Mouse (Mus musculus): ENCODE data around the gene 2200002D01Rik. TPM values are rescaled to one million over a fixed set of nuclear protein-coding genes. Genes with fewer than 3 reads are reported as not detected.
"Not testable (repeated sequence)": the region's sequence is repeated elsewhere in the genome, so short reads cannot be mapped to it uniquely, and the experiment has no call there.

2200002D01Rik gene
- polyA plus RNA-seq, 1 experiment = not detected

- H3K4me1 ChIP-seq (ENCODE audit: control insufficient read depth, insufficient read depth, low read length) = peaks cover 43% of the 10 kb centered on the region
- H3K4me3 ChIP-seq (ENCODE audit: insufficient read depth, low read length) = no peak overlapping the region
- TF ChIP-seq CTCF (IDR thresholded peaks at IDR 0.05; ENCODE audit: low read depth, low read length) = no peak
- TF ChIP-seq POLR2A (IDR thresholded peaks at IDR 0.05; ENCODE audit: borderline replicate concordance, low read depth, low read length) = no peak
Measured at GRCm38 (mm10) chr7:29230560-29230959, 17.7 kb downstream of the 2200002D01Rik start.

GRCm38 (mm10) chr7:29228202-29228601, 20.1 kb downstream of the 2200002D01Rik start:
- no peak for TF ChIP-seq POLR2A (IDR thresholded peaks at IDR 0.05; ENCODE audit: borderline replicate concordance, low read depth, low read length)
- TF ChIP-seq CTCF (IDR thresholded peaks at IDR 0.05; ENCODE audit: low read depth, low read length) = no peak
- peak overlapping the region; percentile 77 for H3K27ac ChIP-seq (ENCODE audit: insufficient read depth, low read depth, low read length)
- H3K4me3 ChIP-seq (ENCODE audit: insufficient read depth, low read length) = no peak overlapping the region
- peaks cover 35% of the 10 kb centered on the region for H3K4me1 ChIP-seq (ENCODE audit: control insufficient read depth, insufficient read depth, low read length)

More at GRCm38 (mm10) chr7:29230560-29230959, 17.7 kb downstream of the 2200002D01Rik start:
- H3K27ac ChIP-seq (ENCODE audit: insufficient read depth, low read depth, low read length) = no peak overlapping the region

- Histone ChIP-seq H3K4me1 (ENCODE audit: control insufficient read depth, insufficient read depth, low read length) (peaks cover 25% of the 10 kb centered on the region), H3K27ac (ENCODE audit: insufficient read depth, low read depth, low read length) (no peak overlapping the region), H3K4me3 (ENCODE audit: insufficient read depth, low read length) (no peak overlapping the region)
- no peak for TF ChIP-seq POLR2A (IDR thresholded peaks at IDR 0.05; ENCODE audit: borderline replicate concordance, low read depth, low read length)
- TF ChIP-seq CTCF (IDR thresholded peaks at IDR 0.05; ENCODE audit: low read depth, low read length) = no peak
Measured at GRCm38 (mm10) chr7:29225520-29225919, 22.7 kb downstream of the 2200002D01Rik start.

- Histone ChIP-seq H3K4me1 (ENCODE audit: control insufficient read depth, insufficient read depth, low read length) (peaks cover 22% of the 10 kb centered on the region), H3K27ac (ENCODE audit: insufficient read depth, low read depth, low read length) (no peak overlapping the region), H3K4me3 (ENCODE audit: insufficient read depth, low read length) (no peak overlapping the region)
- TF ChIP-seq POLR2A (IDR thresholded peaks at IDR 0.05; ENCODE audit: borderline replicate concordance, low read depth, low read length) = no peak
Measured at GRCm38 (mm10) chr7:29224756-29225394, 23.4 kb downstream of the 2200002D01Rik start.

- TF ChIP-seq CTCF (IDR thresholded peaks at IDR 0.05; ENCODE audit: low read depth, low read length) (no peak), POLR2A (IDR thresholded peaks at IDR 0.05; ENCODE audit: borderline replicate concordance, low read depth, low read length) (no peak)
- H3K4me3 ChIP-seq (ENCODE audit: insufficient read depth, low read length) = no peak overlapping the region
- H3K27ac ChIP-seq (ENCODE audit: insufficient read depth, low read depth, low read length) = no peak overlapping the region
- peaks cover 4% of the 10 kb centered on the region; the same call in 1 of the 2 replicates for H3K4me1 ChIP-seq (ENCODE audit: control insufficient read depth, insufficient read depth, low read length)
Measured at GRCm38 (mm10) chr7:29214846-29215245, 33.4 kb downstream of the 2200002D01Rik start.

- H3K4me1 ChIP-seq (ENCODE audit: control insufficient read depth, insufficient read depth, low read length) = peaks cover 6% of the 10 kb centered on the region; the same call in 1 of the 2 replicates
- H3K4me3 ChIP-seq (ENCODE audit: insufficient read depth, low read length) = no peak overlapping the region
- TF ChIP-seq POLR2A (IDR thresholded peaks at IDR 0.05; ENCODE audit: borderline replicate concordance, low read depth, low read length) (no peak), CTCF (IDR thresholded peaks at IDR 0.05; ENCODE audit: low read depth, low read length) (no peak)
- no peak overlapping the region for H3K27ac ChIP-seq (ENCODE audit: insufficient read depth, low read depth, low read length)
Measured at GRCm38 (mm10) chr7:29214236-29214635, 34.0 kb downstream of the 2200002D01Rik start.

- Histone ChIP-seq H3K4me3 (ENCODE audit: insufficient read depth, low read length) (no peak within 1 kb of the TSS), H3K27ac (ENCODE audit: insufficient read depth, low read depth, low read length) (no peak within 1 kb of the TSS), H3K4me1 (ENCODE audit: control insufficient read depth, insufficient read depth, low read length) (peaks cover 6% of the 10 kb centered on the region; the same call in 1 of the 2 replicates)
- TF ChIP-seq POLR2A (IDR thresholded peaks at IDR 0.05; ENCODE audit: borderline replicate concordance, low read depth, low read length) (no peak), CTCF (IDR thresholded peaks at IDR 0.05; ENCODE audit: low read depth, low read length) (no peak)
Measured at GRCm38 (mm10) chr7:29213675-29214082, 34.6 kb downstream of the 2200002D01Rik start, which contains the start of gene Catsperg1. Catsperg1 (minus strand) TSS chr7:29214035.

GRCm38 (mm10) chr7:29212775-29213560, 35.3 kb downstream of the 2200002D01Rik start:
- H3K27ac ChIP-seq (ENCODE audit: insufficient read depth, low read depth, low read length); H3K4me1 ChIP-seq (ENCODE audit: control insufficient read depth, insufficient read depth, low read length); H3K4me3 ChIP-seq (ENCODE audit: insufficient read depth, low read length): not testable (repeated sequence)

- H3K4me3 ChIP-seq (ENCODE audit: insufficient read depth, low read length) = peak overlapping the region; percentile 48
- TF ChIP-seq CTCF (IDR thresholded peaks at IDR 0.05; ENCODE audit: low read depth, low read length) (no peak), POLR2A (IDR thresholded peaks at IDR 0.05; ENCODE audit: borderline replicate concordance, low read depth, low read length) (no peak)
Measured at GRCm38 (mm10) chr7:29212199-29212765, 36.0 kb downstream of the 2200002D01Rik start.

More at GRCm38 (mm10) chr7:29212199-29212765, 36.0 kb downstream of the 2200002D01Rik start:
- peaks cover 6% of the 10 kb centered on the region; the same call in 1 of the 2 replicates for H3K4me1 ChIP-seq (ENCODE audit: control insufficient read depth, insufficient read depth, low read length)
- H3K27ac ChIP-seq (ENCODE audit: insufficient read depth, low read depth, low read length) = peak overlapping the region; percentile 73

Measured in bone marrow macrophage, adult 2 months (primary cell).